ENCODE assay signal across 18 mouse cellular contexts in the genomic region with DNA sequence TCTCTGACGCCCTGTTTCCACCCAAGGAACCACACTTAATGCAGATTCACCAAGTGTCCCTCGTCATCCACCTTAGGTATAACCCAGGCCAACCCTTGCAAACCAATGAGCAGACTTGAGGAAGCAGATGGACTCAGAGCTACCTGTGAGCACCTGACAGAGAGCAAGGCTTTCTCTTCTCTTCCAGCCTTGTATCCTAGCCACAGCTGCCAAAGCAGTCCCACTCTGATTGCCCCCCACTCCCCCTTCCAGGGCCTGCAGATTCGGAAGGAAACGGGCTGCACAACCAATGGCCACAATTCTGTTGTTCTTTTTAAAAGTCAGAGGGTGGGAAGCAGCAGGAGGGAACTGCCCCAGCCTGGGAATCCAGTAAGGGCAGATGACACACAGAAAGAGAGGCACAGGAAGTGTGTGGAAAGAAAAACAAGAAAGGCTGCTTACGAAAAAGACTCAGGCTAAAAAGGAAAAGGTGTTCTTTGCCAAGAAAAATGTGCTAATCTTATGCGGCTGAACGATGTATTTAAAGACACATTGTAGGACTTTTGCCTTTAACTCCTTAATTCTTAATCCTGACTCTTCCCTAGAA.
DNase-seq lines count a peak whose midpoint lies in the region; ATAC-seq and TF ChIP-seq lines count a peak whose summit lies in the region.
"Had no signal": no experiment of that assay in that cellular context is flagged by ENCODE, and none has a peak within 500 bp of the region (broad histone marks: within the 10 kb centered on the region; RNA-seq: fewer than 3 reads in every experiment).

No protein-coding gene starts in this region.

- intact Hi-C loops in left cerebral cortex, adult 2 months (cut with DNase I): no loop called here

- no peak overlapping the region for H3K4me3 ChIP-seq in forebrain, embryonic 16.5 days (replicated peaks; ENCODE audit: low read length)
- no peak overlapping the region for H3K4me3 ChIP-seq in forebrain, embryonic 14.5 days (ENCODE audit: low read depth, low read length)
- no peak overlapping the region for H3K4me3 ChIP-seq in left cerebral cortex, adult 2 months
- no peak overlapping the region for H3K4me3 ChIP-seq in heart, embryonic 16.5 days (ENCODE audit: low read length)
- H3K4me3 ChIP-seq: liver, embryonic 13.5 days; megakaryocyte, embryonic 14.5 days; neural tube, embryonic 13.5 days had no signal

- H3K9me3 ChIP-seq in forebrain, embryonic 16.5 days (ENCODE audit: control insufficient read depth, low read length): no peaks in the 10 kb centered on the region
- no peaks in the 10 kb centered on the region for H3K9me3 ChIP-seq in forebrain, embryonic 14.5 days (replicated peaks; ENCODE audit: control insufficient read depth, low read length)
- H3K9me3 ChIP-seq in heart, embryonic 16.5 days (replicated peaks; ENCODE audit: control insufficient read depth, low read length): 0 out of 2 replicates have a peak, but pooled peaks cover 2% of the 10 kb centered on the region
- H3K9me3 ChIP-seq: liver, embryonic 13.5 days; megakaryocyte, embryonic 14.5 days; neural tube, embryonic 13.5 days had no signal

- H3K36me3 ChIP-seq in forebrain, embryonic 16.5 days (ENCODE audit: control insufficient read depth, insufficient read depth): no peaks in the 10 kb centered on the region
- no peaks in the 10 kb centered on the region for H3K36me3 ChIP-seq in forebrain, embryonic 14.5 days (ENCODE audit: control insufficient read depth, insufficient read depth, low read length)
- H3K36me3 ChIP-seq in heart, embryonic 16.5 days (ENCODE audit: control insufficient read depth, insufficient read depth): no peaks in the 10 kb centered on the region
- H3K36me3 ChIP-seq: liver, embryonic 13.5 days; neural tube, embryonic 13.5 days had no signal

- ATAC-seq in forebrain, embryonic 16.5 days: 0 out of 2 replicates have a peak, but pooled peaks have one; percentile 23
- ATAC-seq in forebrain, embryonic 14.5 days: no peak
- peak; percentile 37; the same call in 1 of the 2 replicates for ATAC-seq in heart, embryonic 16.5 days (replicated peaks; ENCODE audit: extremely low read depth, insufficient read depth, low FRiP score)
- ATAC-seq: activated CD4-positive, CD25-positive, alpha-beta regulatory T cell, adult 4 months had no signal

- H3K9ac ChIP-seq in forebrain, embryonic 16.5 days (replicated peaks; ENCODE audit: low read depth, low read length): no peak overlapping the region
- H3K9ac ChIP-seq in forebrain, embryonic 14.5 days (ENCODE audit: low read length): no peak overlapping the region
- peak overlapping the region; percentile 7; the same call in 1 of the 2 replicates for H3K9ac ChIP-seq in heart, embryonic 16.5 days (ENCODE audit: low read length)
- H3K9ac ChIP-seq: liver, embryonic 13.5 days; neural tube, embryonic 13.5 days had no signal

- DNase-seq in forebrain, embryonic 14.5 days (ENCODE audit: low spot score): no peak
- peak in 1 of 2 experiments; percentile 27 for DNase-seq in left cerebral cortex, adult 2 months (ENCODE audit: extremely low spot score in 1 of 2, low spot score in 2 of 2)
- no peak for DNase-seq in left cerebral cortex, adult 8-10 months (ENCODE audit: low spot score in 2 of 2)
- peak; percentile 56 for DNase-seq in brain, adult 2 months (ENCODE audit: low read depth, low spot score)
- DNase-seq in urinary bladder, postnatal 4 days (ENCODE audit: low spot score in 2 of 2): no peak
- DNase-seq in urinary bladder, postnatal 14 days (ENCODE audit: low spot score): no peak
- DNase-seq: adrenal gland, postnatal 36 days; cerebellum, postnatal 25 days; gastrocnemius, postnatal 14 days; kidney, adult 11 months; kidney, postnatal 14 days; layer of hippocampus, adult 9-11 months; liver, embryonic 13.5 days had no signal

- 22% methylated on average over 7 of the region's 7 CpGs for WGBS in forebrain, embryonic 16.5 days
- 27% methylated on average over 7 of the region's 7 CpGs for WGBS in forebrain, embryonic 14.5 days
- 52% methylated on average over 7 of the region's 7 CpGs for WGBS in heart, embryonic 16.5 days

- no peak for TF ChIP-seq CTCF in left cerebral cortex, adult 2 months (IDR thresholded peaks at IDR 0.05)

- H3K4me1 ChIP-seq in forebrain, embryonic 16.5 days (replicated peaks; ENCODE audit: control insufficient read depth, insufficient read depth, low read length): peaks cover 9% of the 10 kb centered on the region
- no peaks in the 10 kb centered on the region for H3K4me1 ChIP-seq in forebrain, embryonic 14.5 days (ENCODE audit: control insufficient read depth, insufficient read depth, low read length)
- peaks cover 26% of the 10 kb centered on the region for H3K4me1 ChIP-seq in heart, embryonic 16.5 days (ENCODE audit: control insufficient read depth, insufficient read depth, low read length)
- H3K4me1 ChIP-seq: liver, embryonic 13.5 days had no signal

- H3K4me2 ChIP-seq in forebrain, embryonic 16.5 days (ENCODE audit: low read length): no peak overlapping the region
- H3K4me2 ChIP-seq in forebrain, embryonic 14.5 days (ENCODE audit: low read length): no peak overlapping the region
- H3K4me2 ChIP-seq in heart, embryonic 16.5 days (ENCODE audit: low read depth, low read length): no peak overlapping the region
- H3K4me2 ChIP-seq: liver, embryonic 13.5 days; neural tube, embryonic 13.5 days had no signal

- H3K27me3 ChIP-seq in forebrain, embryonic 16.5 days (replicated peaks; ENCODE audit: control insufficient read depth, insufficient read depth, low read length): no peaks in the 10 kb centered on the region
- no peaks in the 10 kb centered on the region for H3K27me3 ChIP-seq in forebrain, embryonic 14.5 days (replicated peaks; ENCODE audit: control insufficient read depth, insufficient read depth, low read length)
- no peaks in the 10 kb centered on the region for H3K27me3 ChIP-seq in heart, embryonic 16.5 days (ENCODE audit: control insufficient read depth, insufficient read depth, low read length)
- H3K27me3 ChIP-seq: liver, embryonic 13.5 days had no signal

- H3K27ac ChIP-seq in forebrain, embryonic 16.5 days (ENCODE audit: low read length): no peak overlapping the region
- H3K27ac ChIP-seq in forebrain, embryonic 14.5 days (ENCODE audit: low read depth, low read length): no peak overlapping the region
- H3K27ac ChIP-seq in left cerebral cortex, adult 2 months: 0 out of 2 replicates have a peak overlapping the region, but pooled peaks have one; percentile 8
- peak overlapping the region; percentile 66 for H3K27ac ChIP-seq in heart, embryonic 16.5 days (ENCODE audit: low read length)
- H3K27ac ChIP-seq: liver, embryonic 13.5 days; neural tube, embryonic 13.5 days had no signal

Comparison
In these comparisons a context has a peak if more than half of its experiments do, and no peak if none do; other contexts are left out.
1. H3K27ac ChIP-seq: peak in left cerebral cortex, adult 2 months (single experiment) and heart, embryonic 16.5 days (single experiment); none in forebrain, embryonic 16.5 days (single experiment) and forebrain, embryonic 14.5 days (single experiment).